Mouse (Mus musculus) macrophage (primary cell): ENCODE data around the gene Zpld1. TPM values are rescaled to one million over a fixed set of nuclear protein-coding genes. Genes with fewer than 3 reads are reported as not detected.

Source experiments
- H3K27ac ChIP-seq: fragments of 350-480 bp; formaldehyde crosslinking; 2 replicates; pipeline ENCODE4 v1.9.0; 2021
- H3K36me3 ChIP-seq: fragments of 350-480 bp; formaldehyde crosslinking; 2 replicates; pipeline ENCODE4 v1.9.0; 2021; ENCODE audit errors: inconsistent target
- H3K4me3 ChIP-seq: fragments of 350-480 bp; formaldehyde crosslinking; 2 replicates; pipeline ENCODE4 v1.9.0; 2021; ENCODE audit errors: inconsistent target
- H3K79me2 ChIP-seq: fragments of 350-480 bp; formaldehyde crosslinking; 2 replicates; pipeline ENCODE4 v1.9.0; 2021; ENCODE audit errors: inconsistent target
- WGBS: methylation state at CpG from one replicate; pipeline ENCODE4 v1.1.7; 2026; ENCODE audit warnings: inconsistent platforms; ENCODE audit not compliant: missing documents; 5-methylcytosine and 5-hydroxymethylcytosine counted together
- polyA plus RNA-seq: library from polyadenylated mRNA; stranded (reverse); fragments of 250-400 nt; gene quantifications from 3 replicates; pipeline ENCODE4 v1.2.4, GENCODE M21; 2018; ENCODE audit warnings: inconsistent platforms

Gene Zpld1
- polyA plus RNA-seq, 1 experiment from 2014 or later, result not detected

DNA sequence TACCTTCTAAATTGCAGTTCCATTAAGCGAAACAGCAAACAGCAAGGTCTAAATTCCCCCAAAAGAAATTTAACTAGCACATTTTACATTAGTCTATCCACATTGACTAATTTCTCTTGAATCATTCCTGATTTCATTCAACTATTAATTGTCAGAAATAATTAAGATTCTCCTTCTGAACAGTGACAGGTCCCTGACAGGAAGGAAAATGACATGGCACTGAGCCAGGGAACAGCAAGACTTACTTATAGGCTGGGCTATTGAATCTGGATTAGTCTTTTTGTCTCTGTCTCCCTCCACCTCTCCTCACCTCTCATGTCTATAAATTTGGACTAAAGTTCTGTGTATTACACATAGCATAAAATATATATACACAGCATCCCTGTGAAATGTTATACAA lies 112.4 kb downstream of the Zpld1 start:
- no peak overlapping the region for H3K4me3 ChIP-seq
- WGBS, result 88% methylated on average over 1 of the region's 1 CpGs

More for the DNA sequence above, 112.4 kb downstream of the Zpld1 start:
- no peak overlapping the region for H3K27ac ChIP-seq
- no peaks in the 10 kb centered on the region for H3K36me3 ChIP-seq
- no peaks in the 10 kb centered on the region for H3K79me2 ChIP-seq
